Mouse (Mus musculus) CD4-positive, CD25-positive, alpha-beta regulatory T cell, adult 2 months (primary cell): Measurements from ENCODE around the gene Mmd2.
A peak's percentile ranks its signal among the peaks of the same experiment; 100 is the strongest.

Experiments used
- DNase-seq: peaks from one replicate; pipeline ENCODE4 v3.0.0-alpha.2; 2012; ENCODE audit warnings: low read depth, low spot score

The Mmd2 gene

DNA sequence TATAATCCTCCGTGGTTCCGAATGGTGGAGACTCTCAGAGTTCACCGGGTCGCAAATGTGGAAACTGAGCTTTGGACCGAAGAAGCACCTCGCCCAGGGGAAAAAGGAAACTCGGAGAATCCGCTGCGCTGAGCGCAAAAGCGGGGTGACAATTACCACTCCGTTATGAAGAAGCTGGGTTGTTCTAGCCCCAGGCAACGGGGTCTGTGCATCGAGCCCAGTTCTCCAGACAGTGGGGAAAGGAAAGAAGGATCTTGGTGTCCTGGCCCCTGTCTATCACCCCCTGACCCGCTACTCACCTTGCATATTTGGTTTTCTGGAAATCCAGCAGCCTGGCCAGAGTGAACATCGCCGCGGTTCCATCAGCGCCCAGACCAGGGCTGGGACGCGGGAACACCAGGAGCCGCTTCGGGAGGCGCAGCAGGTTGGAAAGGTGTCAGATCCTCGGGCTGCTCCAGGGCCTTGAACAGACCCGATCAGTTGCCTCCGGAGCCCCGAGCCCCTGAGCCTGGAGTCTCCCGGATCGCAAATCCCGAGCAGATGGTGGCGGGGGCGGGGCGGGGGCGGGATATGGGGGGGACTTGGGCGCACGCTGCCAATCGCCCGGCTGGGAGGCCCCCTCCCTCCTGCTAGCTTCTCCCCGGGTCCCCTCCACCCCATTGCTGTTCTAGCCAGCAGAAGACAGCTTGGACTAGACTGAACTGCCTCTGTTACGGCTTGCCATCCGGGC, at the start of gene Mmd2:
Gene Mmd2 (minus strand): TSS at position 542 of the 730 bp plus-strand sequence.
- DNase-seq, result no peak

DNA sequence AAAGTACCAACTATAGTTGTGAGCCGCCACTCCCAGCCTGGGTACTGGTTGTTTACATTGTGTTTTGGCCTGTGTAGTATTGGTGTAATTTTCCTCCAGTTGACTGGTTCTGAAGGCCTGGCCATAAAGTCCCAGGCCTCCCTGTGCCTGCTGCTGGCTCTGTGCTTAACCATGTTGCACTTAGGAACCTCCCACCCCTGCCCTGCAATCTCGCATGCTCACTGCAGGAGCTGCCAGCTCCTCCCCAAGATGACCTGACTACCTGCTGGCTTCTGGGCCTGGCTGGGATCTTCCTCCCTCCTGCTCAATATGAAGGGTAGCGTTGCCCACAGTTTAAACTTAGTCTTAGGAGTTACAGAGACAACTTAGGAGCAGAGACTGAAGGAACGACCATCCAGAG, 43.7 kb upstream of the Mmd2 start:
- no peak for DNase-seq

DNA sequence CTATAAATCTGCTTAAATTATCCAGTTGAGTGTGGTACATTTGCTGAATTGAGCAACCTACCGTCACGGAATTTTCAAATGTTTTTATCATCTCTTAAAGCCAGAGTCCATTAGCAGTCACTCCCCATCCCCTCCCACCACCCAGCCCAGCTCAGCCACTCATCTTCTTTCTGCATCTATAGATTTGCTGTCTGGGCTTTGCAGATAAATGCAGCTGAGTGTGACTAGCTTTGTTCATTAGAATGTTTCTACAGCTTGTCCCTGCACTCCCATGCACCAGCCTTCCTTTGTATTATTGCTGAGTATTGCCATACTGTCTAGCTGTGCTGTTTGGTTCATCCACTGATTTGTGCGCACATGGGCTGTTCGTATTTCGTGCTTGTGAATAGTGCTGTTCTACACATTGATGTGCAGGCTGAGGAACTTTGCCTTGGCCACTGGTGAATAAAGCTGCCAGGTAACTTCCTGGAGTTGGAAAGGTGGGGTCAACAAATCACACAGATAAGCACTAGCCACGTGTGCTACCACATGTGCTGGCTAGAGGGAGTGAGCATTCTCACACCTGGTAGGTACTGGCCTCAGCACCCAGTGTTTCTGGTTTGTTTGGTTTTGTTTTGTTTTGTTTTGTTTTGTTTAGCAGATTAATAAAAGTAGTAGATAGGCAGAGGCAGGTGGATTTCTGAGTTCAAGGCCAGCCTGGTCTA, 42.3 kb upstream of the Mmd2 start:
- DNase-seq, result no peak

DNA sequence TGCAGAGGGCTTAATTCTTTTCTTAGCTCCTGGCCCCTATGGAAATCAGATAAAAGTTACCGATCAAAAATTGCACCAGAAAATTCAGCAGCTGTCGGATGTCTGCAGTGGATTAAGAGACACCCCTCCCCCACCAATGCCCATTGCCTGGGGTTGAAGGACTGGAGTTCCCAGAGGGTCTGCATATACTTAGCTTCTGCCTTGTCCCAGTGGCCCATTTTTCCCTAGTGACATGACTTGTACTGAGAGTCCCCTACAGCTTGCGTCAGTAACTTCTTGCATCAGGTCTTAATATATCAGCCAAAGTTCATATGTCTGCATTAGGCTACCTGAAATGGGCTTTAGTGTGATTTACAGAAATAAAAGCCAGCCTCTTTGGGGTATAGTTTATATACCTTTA, 41.8 kb upstream of the Mmd2 start:
- no peak for DNase-seq

DNA sequence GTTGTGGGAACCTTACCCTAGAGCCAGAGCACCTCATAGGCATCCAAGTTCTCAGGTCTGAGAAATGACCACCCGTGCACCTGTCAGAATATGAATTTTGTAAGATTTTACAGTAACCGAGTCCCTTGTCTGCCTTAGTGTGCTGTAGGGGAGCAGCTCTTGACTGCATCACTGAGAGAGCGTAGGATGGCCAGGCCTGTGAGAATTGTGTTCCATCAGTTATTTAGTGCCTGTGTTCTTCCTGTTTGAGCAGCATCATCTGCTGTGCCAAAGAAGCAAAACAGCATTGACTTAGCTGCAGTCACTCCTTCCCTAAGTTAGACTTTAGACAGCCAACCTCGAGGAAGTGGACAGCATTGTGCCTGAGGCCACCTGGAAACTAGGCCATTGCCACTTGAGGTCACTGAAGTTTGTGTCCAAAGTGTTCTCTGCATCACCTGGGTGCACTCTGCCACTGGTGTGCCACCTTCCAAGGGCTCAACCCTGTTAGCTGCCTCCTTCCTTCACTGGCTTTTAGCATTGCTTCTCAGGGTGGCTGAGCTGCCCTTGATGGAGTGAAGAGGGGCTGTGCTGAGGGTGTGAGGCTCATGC, 41.0 kb upstream of the Mmd2 start:
- DNase-seq, result no peak

DNA sequence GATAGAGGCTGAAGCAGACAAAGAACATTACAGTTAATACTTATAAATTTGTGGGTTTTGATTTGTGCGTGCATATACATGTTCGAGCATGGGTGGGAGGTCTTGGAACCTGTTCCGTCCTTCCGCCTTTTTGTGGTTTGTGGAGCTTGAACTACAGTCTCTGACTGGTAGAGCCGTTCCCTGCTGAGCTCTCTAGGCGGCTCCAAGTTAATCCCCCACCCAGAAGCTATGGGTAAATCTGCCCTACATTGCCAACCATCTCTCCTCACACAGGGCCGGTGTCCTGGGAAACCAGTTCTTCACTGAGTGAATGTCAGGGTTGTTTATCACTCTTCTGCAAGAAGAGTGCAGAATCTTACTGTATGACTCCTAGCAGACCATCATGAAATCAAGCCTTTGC, 39.6 kb upstream of the Mmd2 start:
- no peak for DNase-seq

DNA sequence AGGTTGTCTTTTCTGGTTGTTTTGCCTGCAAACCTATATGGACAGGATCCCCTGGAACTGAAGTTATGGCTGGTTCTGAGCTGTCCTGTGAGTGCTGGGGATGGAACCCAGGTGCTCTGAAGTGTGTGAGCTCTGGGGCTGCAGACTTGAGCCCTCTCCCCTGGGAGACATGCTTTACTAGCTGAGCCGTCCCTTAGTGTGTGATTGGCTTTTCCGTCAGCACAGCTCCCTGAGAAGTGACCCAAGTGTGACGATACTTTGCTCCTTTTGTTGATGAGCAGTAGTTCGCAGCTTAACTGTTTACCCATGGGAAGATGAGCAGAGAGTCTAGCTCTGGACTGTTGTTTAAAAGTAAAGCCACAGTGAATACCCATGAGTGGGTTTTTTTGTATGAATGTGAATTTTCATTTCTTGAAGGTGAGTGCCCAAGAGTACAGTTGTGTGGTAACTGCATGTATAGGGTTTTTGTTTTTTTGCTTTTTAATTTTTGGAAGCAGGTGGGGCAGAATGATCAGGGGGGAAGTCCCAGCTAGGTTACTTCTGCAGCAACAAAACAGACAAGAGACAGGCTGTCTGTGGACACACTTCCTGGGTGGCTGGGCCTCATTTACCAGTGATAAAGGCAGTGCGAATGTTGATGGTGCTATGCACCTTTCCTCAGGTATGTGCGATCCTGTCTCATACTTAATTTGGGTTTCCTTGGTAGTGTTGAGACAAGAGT, 32.9 kb upstream of the Mmd2 start:
- DNase-seq, result peak; percentile 49

DNA sequence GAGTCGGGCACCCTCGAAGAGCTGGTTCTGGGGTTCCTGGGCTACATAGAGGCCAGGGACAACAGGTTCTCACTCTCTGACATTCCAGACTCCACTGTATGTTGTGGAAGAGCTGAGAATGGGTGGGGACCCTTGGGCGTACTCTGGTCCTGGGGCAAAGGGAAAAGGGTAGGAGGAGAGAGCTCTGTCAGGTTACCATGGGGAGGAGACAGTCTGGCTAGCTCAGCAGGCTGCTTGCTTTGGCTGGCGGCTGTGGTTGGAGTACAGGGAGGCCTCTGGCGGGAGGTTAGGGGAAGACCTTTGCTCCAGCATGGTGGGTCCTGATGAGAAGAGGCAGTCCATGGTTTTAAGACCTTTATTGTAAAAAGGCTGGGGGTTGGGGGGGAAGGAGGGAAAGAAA, 31.5 kb upstream of the Mmd2 start:
- DNase-seq, result no peak

DNA sequence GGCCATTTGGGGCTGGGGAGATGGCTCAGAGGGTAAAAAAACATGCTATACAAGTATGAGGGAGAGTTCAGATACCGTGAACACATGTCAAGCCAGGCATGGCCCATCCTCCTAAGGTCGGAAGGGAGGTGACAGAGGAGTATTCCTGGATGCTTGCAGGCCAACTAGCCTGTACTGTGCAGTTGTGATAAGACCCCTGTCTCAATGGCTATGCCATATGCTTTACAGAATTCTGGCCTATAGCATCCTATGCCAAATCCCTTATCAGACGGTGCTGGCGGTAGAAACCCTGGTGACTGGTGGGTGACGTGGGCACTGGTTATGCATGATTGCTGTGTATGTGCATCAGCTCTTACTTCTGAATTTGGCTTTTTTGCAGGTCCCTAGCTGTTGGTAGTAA, 29.2 kb upstream of the Mmd2 start:
- DNase-seq, result no peak

DNA sequence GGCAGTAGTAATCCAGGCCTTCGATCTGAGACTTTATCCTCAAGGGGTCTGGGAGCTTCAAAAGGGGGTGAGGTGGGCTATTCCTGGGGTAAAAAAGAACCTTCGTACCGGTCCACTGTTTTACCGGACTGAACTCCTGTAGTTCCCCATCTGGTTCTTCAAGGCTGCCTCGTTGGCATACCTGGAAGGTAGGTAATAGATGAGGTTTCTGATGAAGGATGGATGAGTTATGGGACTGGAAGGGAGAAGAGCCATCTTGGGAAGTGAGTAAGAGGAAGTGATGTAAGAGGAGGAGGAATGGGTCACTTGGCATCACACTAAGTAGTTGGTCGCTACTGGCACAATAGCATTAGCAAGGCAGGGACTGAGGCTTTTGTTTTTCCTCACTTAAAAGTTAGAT, 21.6 kb upstream of the Mmd2 start:
- DNase-seq, result peak; percentile 41

DNA sequence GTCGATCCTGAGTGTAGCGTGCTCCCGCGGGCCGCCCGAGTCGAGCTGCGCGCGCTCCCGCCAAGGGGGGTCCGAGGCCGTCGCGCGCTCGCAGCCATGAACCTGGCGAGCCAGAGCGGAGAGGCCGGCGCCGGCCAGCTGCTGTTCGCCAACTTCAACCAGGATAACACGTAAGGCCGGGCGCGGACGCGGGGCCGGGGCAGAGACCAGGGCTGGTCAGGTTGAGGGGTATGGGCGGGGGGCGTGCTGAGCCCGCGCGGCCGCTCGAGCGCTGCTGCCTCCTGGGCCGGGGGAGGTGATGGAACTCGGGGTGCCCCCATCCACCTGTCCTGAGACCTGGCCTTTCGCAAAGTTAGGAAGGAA, 21.0 kb upstream of the Mmd2 start:
- no peak for DNase-seq

DNA sequence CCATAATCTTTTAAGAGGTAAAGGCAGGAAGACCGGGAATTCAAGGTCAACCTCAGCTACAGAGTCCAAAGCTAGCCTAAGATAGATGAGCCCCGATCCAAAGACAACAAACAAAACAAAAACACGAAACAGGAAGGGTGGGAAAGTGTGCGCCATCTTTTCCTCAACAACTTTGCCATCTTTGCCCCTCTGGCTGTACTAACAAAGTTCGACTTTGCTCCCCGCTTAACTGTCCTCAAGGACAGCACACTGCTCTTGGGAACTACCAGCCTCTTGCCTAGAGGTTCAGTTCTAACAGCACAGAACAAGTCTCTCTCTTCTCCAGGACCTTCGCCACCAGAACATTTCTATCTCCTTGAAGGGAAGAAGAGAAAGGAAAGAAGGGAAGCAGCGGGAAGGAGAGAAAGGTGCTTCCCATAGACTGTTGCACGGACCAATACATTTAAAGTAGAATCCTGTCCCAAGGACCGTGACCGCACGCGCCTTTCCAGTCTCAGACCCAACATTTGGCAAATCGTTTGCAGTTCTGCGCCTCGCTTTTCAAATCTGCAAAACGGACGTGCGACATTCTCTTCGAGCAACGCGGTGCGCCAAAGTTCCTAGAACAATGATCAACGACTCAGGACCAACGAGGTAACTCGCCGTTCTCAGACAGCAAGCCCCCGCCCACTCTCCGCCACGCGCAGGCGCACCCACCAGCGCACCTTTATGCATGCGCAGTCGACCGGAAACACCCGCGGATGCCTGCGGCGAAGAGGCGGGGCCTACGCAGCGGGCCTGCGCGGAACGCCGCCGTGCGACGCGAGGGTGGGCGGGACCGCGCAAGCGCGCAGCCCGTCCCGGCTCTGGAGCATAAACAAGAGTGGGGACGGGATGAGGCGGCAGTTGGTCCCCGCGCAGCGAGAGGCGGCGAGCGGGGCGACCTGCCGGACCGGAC, 20.4 kb upstream of the Mmd2 start:
- DNase-seq, result peak; percentile 100

DNA sequence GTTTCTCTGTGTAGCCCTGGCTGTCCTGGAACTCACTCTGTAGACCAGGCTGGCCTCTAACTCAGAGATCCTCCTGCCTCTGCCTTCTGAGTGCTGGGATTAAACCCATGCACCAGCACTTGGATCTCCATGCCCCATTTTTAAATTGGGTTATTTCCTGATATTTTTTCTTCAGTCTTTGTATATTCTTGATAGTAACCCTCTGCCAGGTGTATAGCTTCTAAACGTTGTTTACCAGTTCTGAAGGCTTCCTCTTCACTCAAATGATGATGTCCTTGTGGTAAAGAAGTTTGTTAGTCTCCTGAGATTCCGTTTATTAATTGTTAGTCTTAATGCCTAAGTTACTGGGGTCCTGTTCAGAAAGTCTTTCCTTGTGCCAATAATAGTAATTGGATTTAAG, 18.8 kb upstream of the Mmd2 start, which contains the start of gene Wipi2:
Gene Wipi2 (plus strand): TSS at position 301 of the 400 bp plus-strand sequence.
- no peak for DNase-seq

DNA sequence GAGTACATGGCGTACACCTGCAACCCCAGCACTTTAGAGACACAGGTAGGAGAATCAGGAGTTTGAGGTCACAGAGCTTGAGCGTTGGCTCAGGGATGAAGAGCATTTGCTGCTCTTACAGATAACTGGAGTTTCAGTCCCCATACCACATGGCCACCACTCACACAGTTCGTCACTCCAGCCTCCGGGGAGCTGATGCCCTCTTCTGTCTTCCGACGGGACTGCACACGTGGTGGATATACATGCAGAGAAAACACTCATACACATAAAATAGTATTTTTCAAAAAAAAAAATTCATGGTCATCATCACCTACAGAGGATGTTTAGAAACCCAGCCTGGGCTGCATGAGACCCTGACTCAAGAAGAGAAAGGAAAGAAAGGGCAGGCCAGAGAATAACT, 14.5 kb upstream of the Mmd2 start:
- no peak for DNase-seq

DNA sequence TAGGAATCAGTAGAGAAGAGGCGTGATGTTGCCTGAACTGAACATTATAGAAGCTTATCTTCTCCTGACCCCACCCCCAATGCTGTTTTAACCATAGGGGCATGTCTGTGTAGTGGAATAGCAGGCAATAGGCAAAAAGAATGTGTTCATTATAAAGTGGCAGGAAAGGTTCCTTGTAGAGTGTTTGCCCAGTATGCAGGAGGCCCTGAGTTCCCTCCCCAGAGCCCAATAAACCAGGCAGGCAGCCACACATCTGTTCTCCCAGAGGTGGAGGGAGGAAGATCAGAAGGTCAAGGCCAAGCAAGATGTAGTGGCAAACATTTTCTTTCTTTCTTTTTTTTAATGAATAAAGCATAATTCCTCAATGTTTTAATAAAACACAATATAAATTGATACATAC, 13.5 kb upstream of the Mmd2 start:
- DNase-seq, result no peak

DNA sequence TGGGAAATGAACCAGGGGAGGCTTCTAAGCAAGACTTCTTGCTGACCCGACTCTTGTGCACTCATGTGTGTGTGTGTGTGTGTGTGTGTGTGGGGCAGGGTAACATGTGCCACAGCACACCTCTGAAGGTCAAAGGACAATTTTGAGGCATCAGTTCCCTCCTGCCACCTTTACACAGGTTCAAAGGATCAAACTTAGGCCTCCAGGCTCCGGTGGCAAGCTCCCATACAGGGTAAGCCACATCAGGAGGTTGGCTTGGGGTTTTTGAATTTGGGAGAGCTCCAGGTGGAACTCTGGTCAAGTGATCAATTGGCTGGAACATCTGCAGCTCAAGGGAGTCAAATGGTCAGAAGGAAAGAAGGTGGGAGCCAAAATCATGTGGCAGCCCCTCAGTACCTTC, 12.8 kb upstream of the Mmd2 start:
- no peak for DNase-seq

DNA sequence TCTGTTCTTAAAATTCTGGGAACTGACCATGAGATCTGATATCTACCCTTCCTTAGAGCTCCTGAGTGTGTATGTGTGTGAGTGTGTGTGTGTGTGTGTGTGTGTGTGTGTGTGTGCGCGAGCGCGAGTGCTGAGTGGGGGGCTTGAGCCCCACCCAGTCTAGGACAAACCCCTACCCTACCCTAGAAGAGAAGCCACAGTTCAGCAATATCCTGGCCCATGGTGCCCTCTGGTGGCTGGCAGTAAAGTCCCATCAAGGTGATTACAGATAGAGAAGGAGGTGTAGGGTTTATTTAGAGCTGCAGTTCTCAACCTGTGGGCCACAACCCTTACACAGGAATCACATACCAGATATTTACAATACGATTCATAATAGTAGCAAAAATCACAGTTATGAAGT, 11.3 kb upstream of the Mmd2 start:
- peak; percentile 60 for DNase-seq

DNA sequence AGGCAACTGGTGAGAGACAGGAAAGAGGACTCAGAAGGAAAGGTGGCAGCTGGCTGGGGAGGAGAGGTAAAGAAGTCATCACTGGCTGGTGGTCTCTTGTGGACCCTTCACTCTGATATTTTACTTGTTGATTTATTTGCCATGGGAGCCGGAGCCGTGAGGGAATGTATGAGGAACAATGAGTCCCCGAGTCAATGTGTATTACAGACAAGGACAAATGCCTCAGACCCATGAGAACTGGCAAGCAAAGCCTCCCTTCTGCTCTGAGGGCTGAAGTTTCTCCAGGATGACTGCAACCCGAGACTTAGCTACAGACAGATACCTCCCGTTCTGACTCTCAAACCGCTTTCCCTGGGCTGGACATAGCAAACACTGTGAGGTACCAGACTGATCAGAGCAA, 7.7 kb upstream of the Mmd2 start:
- DNase-seq, result no peak

DNA sequence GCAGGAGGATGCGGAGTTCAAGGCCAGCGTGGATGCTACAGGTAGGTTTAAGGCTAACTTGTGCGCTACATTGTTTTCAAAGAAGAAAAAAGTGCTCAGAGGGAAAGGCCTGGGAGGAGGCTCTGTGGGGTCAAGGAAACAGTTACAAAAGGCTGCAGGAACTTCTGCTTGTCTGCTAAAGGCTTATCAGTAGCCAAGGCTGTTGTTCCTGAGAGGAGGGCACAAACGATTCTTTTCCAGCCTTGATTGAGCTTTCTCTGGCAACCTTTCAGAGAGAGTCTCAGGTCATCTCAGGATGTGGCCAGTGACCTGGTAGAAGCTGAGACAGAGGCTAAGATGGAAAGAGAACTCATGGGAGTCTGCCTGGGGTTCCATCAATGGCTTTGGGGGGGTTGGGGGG, 7.0 kb upstream of the Mmd2 start:
- DNase-seq, result no peak

DNA sequence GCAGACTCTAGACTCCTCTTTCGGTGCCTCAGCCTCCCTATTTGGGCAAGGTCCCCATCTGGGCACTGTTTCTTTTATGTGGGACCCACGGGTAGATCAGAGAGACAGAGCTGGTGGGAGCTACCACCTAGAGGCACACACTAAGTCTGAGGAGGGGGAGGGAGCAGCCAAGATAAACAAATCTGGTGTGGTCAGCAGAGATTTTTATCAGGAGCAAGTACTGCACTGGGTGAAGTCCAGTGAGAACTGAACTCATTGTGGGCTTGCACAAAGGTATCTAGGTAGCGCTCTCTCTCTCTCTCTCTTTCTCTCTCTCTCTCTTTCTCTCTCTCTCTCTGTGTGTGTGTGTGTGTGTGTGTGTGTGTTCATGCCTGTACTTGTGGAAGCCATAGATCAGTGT, 5.9 kb upstream of the Mmd2 start:
- no peak for DNase-seq

DNA sequence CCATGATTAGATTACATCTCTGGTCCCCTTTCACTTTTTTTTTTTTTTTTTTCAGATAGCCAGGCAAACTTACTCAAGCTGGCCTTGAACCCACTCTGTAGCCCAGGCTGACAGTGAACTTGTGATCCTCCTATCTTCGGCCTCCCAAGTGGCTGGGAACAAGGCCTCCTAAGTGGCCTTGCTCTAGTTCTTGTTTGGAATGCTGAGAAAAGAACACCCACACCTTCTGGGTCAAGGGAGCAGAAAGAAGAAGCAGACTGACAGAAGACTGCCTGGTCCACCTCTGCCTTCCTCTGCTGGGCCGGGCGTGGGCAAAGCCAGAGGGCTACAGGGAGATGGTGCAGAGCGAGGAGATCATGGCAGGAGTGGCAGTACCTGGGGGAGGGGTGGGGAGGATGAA, 1.8 kb upstream of the Mmd2 start:
- no peak for DNase-seq

DNA sequence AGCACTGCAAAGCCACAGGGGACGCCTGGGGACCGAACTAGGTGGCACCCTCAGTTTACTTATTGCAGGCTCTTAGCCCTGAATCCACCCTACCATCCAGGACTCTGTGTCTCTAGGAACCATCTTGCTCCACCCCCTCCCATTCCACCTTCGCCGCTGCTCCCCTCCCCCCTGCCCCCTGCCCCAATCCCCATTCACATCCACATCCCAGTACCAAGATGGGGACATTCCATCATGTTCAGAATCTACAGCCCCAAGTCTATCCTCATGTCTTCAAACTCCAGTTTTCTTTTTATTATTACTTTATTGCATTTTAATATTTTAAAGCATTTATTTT, 357 bp upstream of the Mmd2 start:
- DNase-seq, result no peak
